Mouse (Mus musculus) liver (tissue): ENCODE results near the gene Pnpla7.
A peak's percentile ranks its signal among the peaks of the same experiment; 100 is the strongest.

ENCODE experiments used
- DNase-seq: peaks from one replicate; pipeline ENCODE4 v3.0.0-alpha.2; 2020; ENCODE audit warnings: mixed read lengths

The Pnpla7 gene

DNA sequence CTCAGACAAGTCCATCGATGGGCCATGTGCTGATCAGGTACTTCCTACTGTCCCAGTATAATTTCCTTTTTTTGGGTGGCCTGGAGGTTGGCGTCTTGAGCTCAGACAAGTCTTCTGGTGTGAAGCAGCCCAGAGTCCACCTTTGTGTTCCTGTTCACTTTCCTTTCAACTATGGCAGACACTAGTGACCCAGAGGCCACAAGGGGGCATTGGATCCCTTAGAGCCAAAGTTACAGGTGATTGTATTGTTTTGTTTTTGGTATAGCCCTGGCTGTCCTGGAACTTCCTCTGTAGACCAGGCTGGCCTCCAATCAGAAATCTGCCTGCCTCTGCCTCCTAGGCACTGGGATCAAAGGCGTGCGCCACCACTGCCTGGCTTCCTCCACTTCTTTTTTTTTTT, 96.6 kb downstream of the Pnpla7 start:
- no peak for DNase-seq

DNA sequence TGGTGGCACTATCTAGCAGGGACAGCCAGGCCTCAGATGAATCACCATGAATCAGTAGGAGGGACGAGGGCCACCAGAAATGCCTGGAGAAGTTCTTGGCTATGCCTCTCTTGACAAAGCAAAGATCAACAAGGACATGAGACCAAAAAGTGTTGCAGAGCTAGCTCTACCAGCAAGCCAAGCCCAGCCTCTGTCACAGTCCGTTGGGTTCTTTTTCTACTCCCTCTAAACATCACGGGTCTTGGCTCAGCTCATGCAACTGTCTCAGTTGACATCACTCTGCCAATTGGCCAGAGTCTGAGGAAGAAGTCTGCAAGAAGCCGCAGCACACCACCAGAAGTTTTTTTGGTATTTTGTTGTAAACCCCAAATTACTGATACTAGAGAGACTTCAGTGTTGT, 99.7 kb downstream of the Pnpla7 start:
- no peak for DNase-seq

DNA sequence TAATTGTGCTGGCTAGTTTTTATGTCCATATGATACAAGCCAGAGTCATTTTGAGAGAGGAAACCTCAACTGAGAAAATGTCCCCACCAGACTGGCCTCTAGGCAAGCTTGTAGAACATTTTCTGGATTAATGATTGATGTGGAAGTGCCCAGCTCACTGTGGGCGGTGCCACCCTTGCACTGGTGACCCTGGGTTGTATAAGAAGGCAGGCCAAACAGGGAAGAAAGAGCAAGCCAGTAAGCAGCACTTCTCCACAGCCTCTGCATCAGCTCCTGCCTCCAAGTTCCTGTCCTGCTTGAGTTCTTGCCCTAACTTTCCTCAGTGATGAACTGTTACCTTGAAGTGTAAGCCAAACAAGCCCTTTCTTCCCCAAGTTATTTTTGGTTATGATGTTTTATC, 103.1 kb downstream of the Pnpla7 start:
- no peak for DNase-seq

DNA sequence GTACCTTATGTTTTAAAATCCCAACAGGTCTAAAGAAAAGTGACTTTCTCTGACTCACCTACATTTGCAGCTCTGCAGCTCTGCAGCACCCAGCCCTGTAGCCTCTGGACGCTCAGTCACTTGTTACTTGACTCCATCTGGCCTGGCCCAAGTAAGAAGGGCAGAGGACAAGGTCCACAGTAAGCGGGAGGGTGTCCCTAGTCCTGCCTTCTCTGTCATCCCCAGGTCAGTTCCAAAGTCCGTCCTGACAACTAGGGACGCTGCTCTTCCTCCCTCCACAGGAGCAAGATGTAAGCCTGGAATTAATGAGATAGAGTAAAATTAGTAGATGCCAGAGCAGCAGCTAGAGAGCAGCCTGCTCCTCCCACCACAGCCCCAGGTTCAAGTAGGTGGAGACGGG, 104.2 kb downstream of the Pnpla7 start, which contains the start of gene Entpd8:
Gene Entpd8, plus strand, starts transcription at position 229 of the 400 bp plus-strand sequence.
- no peak for DNase-seq

DNA sequence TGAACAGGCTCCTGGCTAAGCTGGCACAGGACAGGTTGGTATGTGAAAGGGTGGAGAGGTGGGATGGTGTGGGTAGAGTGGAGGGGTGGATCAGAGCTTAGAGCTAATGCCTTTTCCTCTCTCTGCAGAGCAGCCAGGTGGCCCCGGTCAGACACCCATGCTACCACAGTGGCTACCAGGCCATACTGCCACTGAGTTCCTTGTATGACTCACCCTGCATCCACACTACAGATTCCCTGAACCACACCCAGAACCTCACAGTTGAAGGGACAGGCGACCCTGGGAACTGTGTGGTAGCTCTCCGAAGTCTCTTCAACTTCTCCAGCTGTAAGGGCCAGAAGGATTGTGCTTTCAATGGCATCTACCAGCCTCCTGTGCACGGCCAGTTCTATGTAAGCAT, 107.9 kb downstream of the Pnpla7 start:
- DNase-seq = no peak

DNA sequence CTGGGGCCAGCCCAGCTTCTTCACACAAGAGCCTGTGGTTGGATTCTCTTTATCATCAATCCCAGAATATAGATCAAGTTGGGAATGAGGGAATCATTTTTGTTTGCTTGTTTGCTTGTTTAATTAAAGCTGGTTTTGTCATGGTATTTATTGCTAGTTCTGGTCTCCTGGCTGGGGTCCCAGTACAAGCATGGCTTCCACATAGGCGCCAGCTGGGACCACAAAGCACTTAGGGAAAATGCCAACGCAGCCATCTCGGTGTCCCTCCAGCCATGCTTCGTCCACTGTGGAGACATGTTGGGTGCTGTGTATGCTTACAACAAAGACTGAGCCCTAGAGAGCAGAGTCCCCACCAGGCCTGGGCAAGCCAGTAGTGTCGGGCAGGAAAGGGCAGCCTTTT, 109.7 kb downstream of the Pnpla7 start:
- no peak for DNase-seq

DNA sequence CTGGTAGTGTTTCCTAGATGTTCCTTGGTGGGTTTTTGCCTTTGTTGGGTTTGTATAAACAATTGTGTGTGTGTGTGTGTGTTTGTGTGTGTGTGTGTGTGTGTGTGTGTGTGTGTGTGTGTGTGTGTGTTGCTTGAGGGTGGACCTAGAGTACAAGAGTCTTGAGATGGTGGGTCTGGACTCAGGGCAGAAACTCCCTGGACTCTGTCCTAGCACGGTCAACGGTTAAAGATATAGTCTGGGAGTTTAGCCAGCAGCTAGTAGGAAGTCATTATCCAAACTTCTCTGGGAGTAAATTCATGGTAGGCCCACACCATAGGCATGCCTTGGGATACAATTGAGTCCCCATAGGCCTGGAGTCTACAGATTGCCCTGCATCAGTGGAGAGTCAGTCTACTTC, 112.0 kb downstream of the Pnpla7 start:
- no peak for DNase-seq

DNA sequence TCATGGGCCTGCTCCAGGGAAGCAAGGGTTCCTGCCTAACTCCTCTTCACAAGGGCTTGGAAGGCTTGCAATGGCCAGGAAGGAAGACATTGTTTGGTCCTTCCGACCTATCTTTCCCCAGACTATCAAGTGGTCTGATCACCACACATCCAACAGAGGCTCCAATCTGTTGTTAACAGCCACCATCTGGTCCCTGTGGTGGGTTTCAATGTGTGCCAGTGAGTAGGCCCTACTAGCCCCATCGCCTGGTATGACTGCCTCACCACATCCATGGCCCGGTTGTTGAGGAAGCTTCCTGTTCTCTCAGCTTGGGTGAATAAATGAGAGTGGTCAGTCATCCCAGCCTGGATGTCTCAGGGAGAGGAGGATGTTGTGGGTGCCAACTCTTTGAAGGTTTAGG, 112.8 kb downstream of the Pnpla7 start:
- no peak for DNase-seq

DNA sequence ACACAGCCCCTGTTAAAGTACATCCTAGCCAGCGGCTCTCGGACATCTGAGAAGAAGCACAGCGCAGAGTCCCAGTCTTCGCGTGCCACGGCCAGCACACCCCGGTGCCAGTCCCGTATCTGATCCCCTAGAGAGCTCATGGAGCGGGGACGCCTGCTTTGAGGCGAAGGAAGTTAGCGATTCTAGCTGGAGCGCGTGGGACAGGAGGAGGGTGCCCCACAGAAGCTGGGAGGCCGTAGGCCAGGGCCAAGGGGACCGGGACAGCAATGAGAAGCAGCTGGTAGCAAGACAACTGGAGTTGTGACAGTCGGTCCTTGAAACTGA, 118.9 kb downstream of the Pnpla7 start:
- no peak for DNase-seq

DNA sequence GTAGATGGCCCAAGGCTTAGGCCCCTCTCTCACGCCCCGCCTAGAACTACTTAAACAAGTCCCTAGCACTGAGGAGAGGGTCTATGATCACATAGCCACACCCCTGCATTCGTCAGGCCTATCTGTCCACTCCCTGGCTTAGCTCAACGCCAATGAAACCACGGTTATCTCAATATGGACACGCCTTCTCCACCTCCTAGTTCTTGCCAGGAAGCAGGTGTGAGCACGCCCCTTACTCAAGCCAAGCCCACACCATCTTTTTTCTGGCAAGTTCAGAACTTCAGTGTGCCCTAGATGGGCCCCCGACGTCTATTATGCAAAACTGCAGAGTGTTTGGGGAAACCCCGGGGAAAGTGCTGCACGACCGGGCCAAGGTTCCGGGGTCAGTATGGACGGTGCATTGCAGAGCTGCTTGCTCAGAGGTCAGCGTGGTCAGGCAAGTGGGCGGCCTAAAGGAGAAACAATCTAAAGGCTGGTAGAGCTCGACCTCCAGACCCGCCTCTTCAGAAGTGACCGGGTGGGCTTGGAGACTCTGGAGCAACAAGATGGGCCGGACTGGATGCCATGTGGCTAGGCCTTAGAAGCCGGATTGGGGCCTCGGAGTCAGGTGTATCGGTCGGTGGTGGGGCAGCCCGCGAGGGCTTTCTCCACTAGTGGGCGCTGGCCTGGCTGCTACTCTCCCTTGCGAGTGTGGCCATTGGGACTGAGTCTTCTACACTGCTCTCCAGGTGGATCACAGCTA, 119.4 kb downstream of the Pnpla7 start, which contains the start of gene Noxa1:
Gene Noxa1, minus strand, starts transcription at position 41 of the 742 bp plus-strand sequence.
- peak; percentile 53 for DNase-seq

DNA sequence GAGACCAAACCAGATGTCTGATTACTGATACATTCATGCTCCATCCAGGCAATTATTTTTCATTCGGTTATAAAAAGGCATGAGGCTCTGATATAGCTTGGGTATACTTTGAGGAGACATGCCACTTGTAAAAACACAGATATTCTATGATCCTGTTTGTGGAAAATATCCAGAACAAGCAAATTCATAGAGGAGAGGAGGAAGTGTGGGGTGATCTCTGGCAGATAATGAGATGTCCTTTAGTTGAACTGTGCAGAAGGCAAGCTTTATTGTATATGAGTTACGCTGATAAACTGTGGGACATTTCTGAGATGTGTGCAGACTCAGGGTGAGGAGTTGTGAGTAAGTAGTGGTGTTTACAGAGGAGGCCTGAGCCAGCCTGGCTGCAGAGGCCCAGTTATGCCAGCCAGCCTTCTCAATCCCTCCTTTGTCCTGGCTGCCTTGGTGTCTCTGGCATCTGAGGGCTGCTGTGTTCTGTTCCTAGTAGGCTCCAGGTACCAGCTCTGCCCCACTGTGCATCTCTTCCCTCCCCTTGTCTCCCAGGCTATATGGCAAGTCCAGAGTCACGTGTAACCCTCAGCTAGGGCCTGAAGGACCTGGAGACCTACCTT, 122.3 kb downstream of the Pnpla7 start:
- DNase-seq = no peak

DNA sequence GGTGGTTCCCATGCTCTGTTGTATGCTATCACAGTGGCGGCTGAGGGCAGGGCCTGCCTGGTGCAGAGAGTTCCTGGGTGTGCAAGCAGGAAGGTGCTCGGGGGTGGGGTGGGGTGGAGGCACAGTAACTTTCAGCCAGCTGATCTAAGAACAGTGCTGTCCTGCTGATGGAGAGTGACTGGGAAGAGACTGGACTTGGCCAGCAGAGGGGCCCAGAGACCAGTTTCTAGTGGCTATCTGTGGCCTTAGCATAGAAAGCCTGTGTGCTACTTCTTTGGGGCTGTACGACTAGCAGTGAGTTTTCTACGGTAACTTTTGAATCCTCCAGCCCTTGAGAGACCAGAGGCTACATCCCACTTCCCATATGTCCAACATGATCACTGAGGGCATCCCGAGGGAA, 123.1 kb downstream of the Pnpla7 start:
- DNase-seq = peak; percentile 36

DNA sequence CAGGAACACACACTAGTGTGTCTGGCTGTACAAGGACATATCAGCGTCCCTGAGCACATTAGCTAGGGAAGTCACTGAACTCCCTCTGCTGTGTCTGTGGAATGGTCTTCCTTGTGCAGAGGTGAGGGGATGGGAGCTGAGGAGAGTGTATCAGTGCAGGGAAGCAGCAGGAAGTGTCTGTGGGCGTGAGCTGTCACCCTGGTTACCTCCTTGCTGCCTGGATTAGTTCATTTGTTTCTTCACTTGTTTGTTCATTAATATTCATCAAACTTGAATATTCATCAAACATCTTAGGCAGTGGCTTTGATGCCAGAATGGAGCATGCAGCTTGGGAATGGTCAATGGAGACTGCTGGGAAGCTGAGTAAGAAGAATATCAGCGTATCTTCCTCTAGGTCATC, 123.9 kb downstream of the Pnpla7 start:
- DNase-seq = no peak
